Mouse (Mus musculus) brown adipose tissue, adult 24 weeks (tissue): ENCODE measurements around the gene Dok7. TPM values are rescaled to one million over a fixed set of nuclear protein-coding genes. Genes with fewer than 3 reads are reported as not detected.

Source experiments
- H3K27ac ChIP-seq: fragments of 200-500 bp; replicated peaks from 2 replicates; pipeline ENCODE4 v1.5.1; 2012; ENCODE audit warnings: low read depth, mild to moderate bottlenecking, low read length
- H3K4me1 ChIP-seq: fragments of 200-500 bp; 2 replicates; pipeline ENCODE4 v1.6.1; 2012; ENCODE audit warnings: low read length, mixed read lengths; ENCODE audit not compliant: control insufficient read depth, insufficient read depth, insufficient read length
- H3K4me3 ChIP-seq: fragments of 200-500 bp; 2 replicates; pipeline ENCODE4 v1.5.1; 2012; ENCODE audit warnings: low read depth, mild to moderate bottlenecking, low read length, moderate library complexity; ENCODE audit not compliant: insufficient read depth
- polyA plus RNA-seq: library from polyadenylated mRNA; stranded (reverse); fragments of >200 nt; gene quantifications from 2 replicates; pipeline ENCODE4 v1.2.4, GENCODE M21; 2012; ENCODE audit not compliant: missing spikeins, insufficient read depth, insufficient read length

Gene Dok7
- polyA plus RNA-seq, 1 experiment: not detected

GRCm38 (mm10) chr5:35120024-35120423, 63.5 kb downstream of the Dok7 start:
- no peaks in the 10 kb centered on the region for H3K4me1 ChIP-seq
- no peak overlapping the region for H3K27ac ChIP-seq
- H3K4me3 ChIP-seq: no peak overlapping the region

DNA sequence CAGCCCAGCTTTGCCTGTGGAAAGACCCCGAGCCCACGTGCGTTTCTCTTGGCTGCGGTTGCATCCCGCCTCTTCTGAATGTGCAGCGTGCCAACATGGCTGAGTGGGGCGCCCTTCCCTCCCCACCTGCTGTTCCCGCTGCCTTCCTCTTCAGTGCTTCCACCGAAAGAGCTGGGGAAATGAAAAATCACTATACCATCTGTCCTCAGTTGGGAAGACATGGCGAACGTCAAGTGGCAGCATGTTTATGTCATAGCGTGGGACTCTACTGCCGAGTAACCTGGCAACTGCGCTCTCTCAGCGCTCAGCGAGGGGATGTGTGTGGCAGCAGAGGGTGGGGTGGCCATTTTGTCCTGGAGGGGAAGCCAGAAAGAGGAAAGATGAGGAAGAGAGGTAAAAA, 72.6 kb downstream of the Dok7 start:
- Histone ChIP-seq H3K27ac (no peak overlapping the region), H3K4me1 (no peaks in the 10 kb centered on the region), H3K4me3 (no peak overlapping the region)

- no peak overlapping the region for H3K27ac ChIP-seq
- no peak overlapping the region for H3K4me3 ChIP-seq
- no peaks in the 10 kb centered on the region for H3K4me1 ChIP-seq
Observed at GRCm38 (mm10) chr5:35129767-35130191, 73.2 kb downstream of the Dok7 start.

DNA sequence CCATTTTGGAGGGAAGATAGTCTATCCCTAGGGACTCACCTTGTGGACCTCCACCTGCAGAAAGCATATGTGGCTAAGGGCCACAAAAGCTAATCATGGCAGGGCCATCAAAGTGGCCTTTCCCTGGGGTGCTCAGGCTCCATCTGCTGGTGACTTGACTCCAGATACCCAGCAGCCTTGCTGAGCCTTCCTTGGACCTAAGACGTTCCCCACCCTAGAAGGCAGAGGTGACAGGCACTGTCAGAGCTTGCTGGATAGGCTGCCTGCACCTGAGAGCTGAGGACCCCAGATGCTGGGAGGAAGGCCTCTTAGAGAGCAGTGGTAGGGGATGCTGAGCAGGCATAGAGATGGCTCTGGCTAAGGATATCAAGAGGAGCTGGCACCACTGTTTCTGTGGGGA, 74.7 kb downstream of the Dok7 start:
- H3K27ac ChIP-seq: no peak overlapping the region
- no peak overlapping the region for H3K4me3 ChIP-seq
- H3K4me1 ChIP-seq: no peaks in the 10 kb centered on the region

GRCm38 (mm10) chr5:35131773-35132172, 75.2 kb downstream of the Dok7 start:
- no peaks in the 10 kb centered on the region for H3K4me1 ChIP-seq
- no peak overlapping the region for H3K27ac ChIP-seq
- H3K4me3 ChIP-seq: no peak overlapping the region

GRCm38 (mm10) chr5:35132278-35132980, 75.9 kb downstream of the Dok7 start:
- H3K4me1 ChIP-seq: no peaks in the 10 kb centered on the region
- no peak overlapping the region for H3K4me3 ChIP-seq
- H3K27ac ChIP-seq: no peak overlapping the region

DNA sequence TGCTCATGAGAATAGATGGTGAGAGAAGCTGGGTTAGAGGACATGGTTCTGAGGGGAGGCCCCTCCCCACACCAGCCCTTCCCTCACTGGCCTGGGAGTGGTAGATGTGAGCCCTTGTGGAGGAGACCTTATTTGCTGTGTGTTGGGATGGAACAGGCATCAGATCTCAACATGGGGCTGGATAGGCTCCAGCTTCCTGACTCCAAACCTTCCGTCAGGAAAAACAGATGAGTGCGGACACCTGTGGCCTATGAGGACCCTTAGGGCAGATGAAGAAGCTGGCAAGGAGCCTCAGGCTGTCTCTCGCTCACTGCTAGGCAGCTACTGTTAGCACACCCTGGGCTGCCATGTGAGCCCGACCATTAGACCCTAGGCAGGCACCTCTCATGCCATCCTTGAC, 76.9 kb downstream of the Dok7 start:
- no peak overlapping the region for H3K4me3 ChIP-seq
- H3K4me1 ChIP-seq: no peaks in the 10 kb centered on the region
- no peak overlapping the region for H3K27ac ChIP-seq

DNA sequence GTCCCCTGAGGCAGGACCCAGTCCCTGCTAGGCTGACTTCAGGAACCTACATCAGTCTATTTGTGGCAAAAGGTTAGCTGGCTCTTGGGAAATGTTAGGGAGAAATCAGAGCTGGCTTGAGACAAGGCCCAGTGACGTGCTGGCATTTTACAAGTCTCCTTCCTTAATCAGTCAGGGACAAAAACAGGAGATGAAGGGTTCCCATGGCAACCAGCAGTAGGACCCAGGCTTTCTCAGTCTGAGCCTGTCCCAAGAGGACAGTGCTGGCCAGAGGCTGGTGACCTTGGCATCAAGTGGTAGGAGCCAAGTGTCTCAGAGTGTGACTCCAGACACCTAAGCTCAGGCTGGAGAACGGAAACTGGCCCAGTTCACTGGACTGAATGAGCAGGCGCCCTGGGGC, 77.7 kb downstream of the Dok7 start:
- no peak overlapping the region for H3K4me3 ChIP-seq
- H3K4me1 ChIP-seq: no peaks in the 10 kb centered on the region
- no peak overlapping the region for H3K27ac ChIP-seq

- no peaks in the 10 kb centered on the region for H3K4me1 ChIP-seq
- H3K27ac ChIP-seq: no peak overlapping the region
Observed at GRCm38 (mm10) chr5:35135903-35136302, 79.3 kb downstream of the Dok7 start.

More at GRCm38 (mm10) chr5:35135903-35136302, 79.3 kb downstream of the Dok7 start:
- no peak overlapping the region for H3K4me3 ChIP-seq

Other genes with a start within 250 kb of the Dok7 start
- 0.92 TPM in 1 of 2 replicates, not detected in the other for gene Msantd1, start 148.8 kb upstream of the Dok7 start, polyA plus RNA-seq
- gene Rgs12, start 107.3 kb upstream of the Dok7 start, polyA plus RNA-seq: 2.7 and 4.7 TPM in 2 replicates
- gene Hgfac, start 15.3 kb upstream of the Dok7 start, polyA plus RNA-seq: not detected in 2 replicates
- gene Lrpap1, start 49.0 kb downstream of the Dok7 start, polyA plus RNA-seq: 33.0 and 44.9 TPM in 2 replicates
- not detected in 2 replicates for gene Adra2c, start 221.6 kb downstream of the Dok7 start, polyA plus RNA-seq